Mouse (Mus musculus) left cerebral cortex, adult 11 months (tissue): ENCODE results near the gene Stmn3.

Experiments used
- DNase-seq: peaks from one replicate; pipeline ENCODE4 v3.0.0; 2022; ENCODE audit warnings: low spot score

The Stmn3 gene

GRCm38 (mm10) chr2:181314080-181314810 lies at the start of gene Stmn3:
TSS of gene Stmn3 (minus strand) at chr2:181314500.
- DNase-seq = peak; percentile 49

DNA sequence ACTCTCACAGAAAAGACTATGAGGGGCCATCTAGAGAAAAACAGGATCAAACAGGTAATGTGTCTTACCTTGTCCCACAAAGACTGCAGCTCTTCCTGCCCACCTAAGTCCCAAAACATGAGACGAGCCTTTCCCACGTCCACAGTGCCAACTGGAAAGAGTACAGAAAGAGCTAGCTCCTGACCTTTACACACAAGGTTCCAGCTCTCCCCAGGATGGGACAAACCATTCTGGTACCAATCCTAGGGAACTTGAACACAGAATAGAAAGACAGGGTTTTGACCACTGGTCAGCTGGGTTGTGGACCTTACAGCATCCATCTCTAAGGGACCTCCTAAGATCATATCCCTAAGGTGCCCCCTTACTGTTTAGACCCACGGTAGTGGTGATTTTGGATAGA lies 49.6 kb upstream of the Stmn3 start:
- DNase-seq = no peak

GRCm38 (mm10) chr2:181356780-181357179 lies 42.5 kb upstream of the Stmn3 start:
- DNase-seq = no peak

- DNase-seq = no peak
Observed at GRCm38 (mm10) chr2:181342766-181343165, 28.5 kb upstream of the Stmn3 start.

DNA sequence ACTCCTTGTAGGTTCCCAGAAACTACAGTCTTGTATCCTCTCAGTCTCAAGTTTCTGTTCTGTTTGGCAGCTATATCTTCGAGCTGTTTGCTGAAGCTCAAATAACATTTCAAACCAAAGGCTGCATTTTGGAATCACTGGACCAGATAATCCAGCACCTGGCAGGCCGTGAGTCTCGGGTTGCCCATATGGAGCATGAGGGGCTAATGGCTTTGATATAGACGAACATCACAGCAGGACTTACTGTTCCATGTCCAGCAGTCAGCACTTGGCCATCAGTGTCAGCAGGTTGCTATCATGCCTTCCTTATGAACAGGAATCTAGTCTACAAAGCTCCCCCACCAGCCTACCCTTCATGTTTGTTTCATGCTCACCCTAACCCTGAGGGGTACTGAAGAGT lies 26.1 kb upstream of the Stmn3 start:
- DNase-seq = no peak

GRCm38 (mm10) chr2:181334023-181334422 lies 19.7 kb upstream of the Stmn3 start:
- peak; percentile 46 for DNase-seq

DNA sequence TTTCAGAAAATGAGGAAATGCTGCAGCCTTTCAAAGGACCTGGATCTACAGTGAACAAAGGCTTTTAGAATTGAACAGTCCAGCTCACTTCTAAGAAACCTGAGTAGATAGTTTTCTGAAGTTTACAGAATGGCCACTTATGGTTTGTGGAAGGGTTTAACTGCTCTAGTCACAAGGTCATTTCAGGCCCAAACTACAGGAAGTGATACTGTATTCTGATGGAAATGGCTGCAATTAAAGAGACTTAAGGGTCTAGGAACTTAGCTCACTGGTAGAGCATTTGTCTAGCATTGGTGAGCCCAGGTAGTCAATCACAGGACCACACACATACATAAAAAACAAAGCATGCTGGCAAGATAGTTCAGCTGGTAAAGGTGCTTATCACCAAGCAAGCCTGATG lies 18.2 kb upstream of the Stmn3 start:
- DNase-seq = no peak

DNA sequence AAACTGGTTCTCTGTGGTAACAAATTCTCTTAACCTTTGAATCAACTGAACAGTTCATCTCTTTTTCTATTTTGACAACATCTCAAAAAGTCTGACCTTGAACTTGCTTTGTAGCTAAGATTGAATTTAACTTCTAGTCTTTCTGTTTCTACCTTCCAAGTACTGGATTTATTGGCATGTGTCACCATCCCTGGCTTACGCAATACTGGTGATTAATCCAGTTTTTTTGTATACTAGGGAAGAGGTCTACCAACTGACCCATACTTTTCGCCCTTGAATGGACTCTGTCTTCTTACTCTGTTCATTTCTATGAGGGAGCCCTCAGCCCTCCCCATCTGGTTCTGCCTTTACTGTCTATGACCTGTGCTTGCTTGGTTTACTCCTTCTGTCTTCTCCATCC lies 11.8 kb upstream of the Stmn3 start:
- no peak for DNase-seq

GRCm38 (mm10) chr2:181322136-181322535 lies 7.8 kb upstream of the Stmn3 start:
- DNase-seq = no peak

DNA sequence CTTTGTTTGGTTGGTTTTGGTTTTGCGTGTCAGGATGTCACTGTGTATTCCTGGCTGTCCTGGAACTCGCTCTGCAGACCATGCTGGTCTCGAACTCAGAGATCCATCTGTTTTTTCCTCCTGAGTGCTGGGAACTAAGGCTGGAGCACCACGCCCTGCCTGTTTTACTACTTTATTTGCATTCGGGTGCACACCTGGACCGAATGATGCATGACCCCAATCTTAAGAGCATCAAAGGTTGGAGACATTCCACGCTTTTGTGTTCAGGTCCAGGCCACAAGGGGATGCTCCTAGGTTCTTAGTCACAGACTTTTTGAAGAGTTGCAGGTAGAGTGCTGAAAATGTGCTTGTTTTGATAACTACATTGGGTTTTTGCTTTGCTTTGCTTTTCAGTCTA lies 5.8 kb upstream of the Stmn3 start:
- DNase-seq = no peak

GRCm38 (mm10) chr2:181319248-181320102 lies 5.2 kb upstream of the Stmn3 start, which contains the start of gene Rtel1:
TSS of gene Rtel1 (plus strand) at chr2:181319739.
- peak; percentile 55 for DNase-seq

- DNase-seq = no peak
Observed at GRCm38 (mm10) chr2:181313344-181314079, 788 bp downstream of the Stmn3 start.

DNA sequence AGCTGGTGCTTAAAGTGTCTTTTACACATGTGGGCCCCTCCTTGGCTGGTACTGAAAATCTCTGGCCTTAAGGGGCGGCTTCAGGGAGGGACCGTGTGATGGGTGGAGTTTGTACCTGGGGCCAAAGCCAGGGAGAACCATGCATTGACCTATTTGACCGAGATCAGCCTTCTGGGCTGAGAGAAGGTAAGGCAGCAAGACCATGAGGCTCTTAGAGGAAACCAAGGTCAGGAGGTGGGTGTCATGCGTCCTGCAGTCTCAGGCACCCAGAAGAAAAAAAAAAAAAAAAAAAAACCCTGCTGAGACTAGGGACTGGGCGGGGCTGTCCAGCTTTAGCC lies 1.3 kb downstream of the Stmn3 start:
- no peak for DNase-seq

DNA sequence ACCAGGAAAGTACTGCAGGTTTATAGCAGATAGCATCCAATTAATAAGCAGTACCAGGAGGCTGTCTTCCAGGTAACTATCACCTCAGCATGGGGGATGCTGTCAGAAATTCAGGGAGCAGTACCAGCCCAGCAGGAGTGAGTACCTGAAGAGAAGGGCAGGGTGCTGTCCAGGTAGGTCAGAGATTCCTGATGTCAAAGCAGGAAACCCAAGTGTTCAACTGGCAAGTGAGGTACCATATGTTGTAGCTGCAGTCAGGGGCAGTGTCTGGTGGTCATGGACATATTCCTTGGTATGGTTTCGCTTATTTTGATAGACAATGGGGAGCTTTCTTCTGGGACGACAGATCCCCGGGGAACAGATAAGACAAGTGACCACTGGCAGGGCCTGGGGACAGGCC lies 1.9 kb downstream of the Stmn3 start:
- no peak for DNase-seq

GRCm38 (mm10) chr2:181307144-181307804 lies 7.0 kb downstream of the Stmn3 start:
- peak; percentile 59 for DNase-seq

- no peak for DNase-seq
Observed at GRCm38 (mm10) chr2:181304944-181305343, 9.4 kb downstream of the Stmn3 start.

DNA sequence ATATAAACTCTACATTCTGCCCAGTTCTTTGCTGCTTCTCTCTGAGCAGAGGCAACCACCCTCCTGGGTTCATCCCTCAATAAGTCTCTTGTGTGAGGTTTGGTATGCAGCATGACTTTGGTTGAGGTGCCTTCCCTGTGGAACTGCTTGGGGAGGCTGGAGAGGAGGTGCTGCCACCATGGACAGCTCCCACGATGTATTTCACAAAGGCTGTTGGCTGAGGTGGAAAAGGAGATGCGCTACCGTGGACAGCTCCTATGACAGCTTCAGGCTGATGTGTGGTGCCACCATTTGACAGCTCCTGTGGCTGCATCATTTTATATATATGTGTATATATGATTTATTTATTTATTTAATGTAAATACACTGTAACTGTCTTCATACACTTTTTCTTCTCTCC lies 12.3 kb downstream of the Stmn3 start:
- DNase-seq = no peak

GRCm38 (mm10) chr2:181290937-181291336 lies 23.4 kb downstream of the Stmn3 start:
- no peak for DNase-seq

DNA sequence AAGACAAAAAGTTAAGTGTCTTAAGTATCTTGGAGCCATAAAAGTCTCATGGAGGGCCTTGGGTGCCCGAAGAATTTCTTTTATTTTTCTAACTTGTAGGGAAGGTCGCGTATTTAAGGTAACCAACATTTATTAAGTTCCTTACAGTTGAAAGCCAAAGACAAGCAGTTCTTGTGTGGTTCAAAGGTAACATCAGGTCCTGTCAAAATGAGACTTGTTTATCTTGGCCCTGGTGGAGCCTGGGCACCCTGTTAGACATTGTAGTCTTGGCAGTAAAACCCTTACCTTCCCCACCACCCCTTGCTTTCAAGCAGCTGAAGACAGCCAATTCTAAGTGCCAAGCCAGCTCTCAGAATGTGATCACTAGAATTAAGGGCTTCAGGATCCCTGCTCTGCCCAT lies 25.6 kb downstream of the Stmn3 start:
- DNase-seq = no peak

- DNase-seq = peak; percentile 95
Observed at GRCm38 (mm10) chr2:181287958-181288350, 26.3 kb downstream of the Stmn3 start, which contains the start of gene Gmeb2. TSS of gene Gmeb2 (minus strand) at chr2:181288035.

GRCm38 (mm10) chr2:181287338-181287957 lies 26.9 kb downstream of the Stmn3 start:
- DNase-seq = peak; percentile 66
